Mouse (Mus musculus) myocyte (in vitro differentiated cells): Measurements from ENCODE around the gene Runx2. TPM values are rescaled to one million over a fixed set of nuclear protein-coding genes. Genes with fewer than 3 reads are reported as not detected.

Experiments used
- H3K27me3 ChIP-seq: one replicate; pipeline ENCODE4 v1.6.1; 2011; ENCODE audit not compliant: control insufficient read depth, insufficient read depth, insufficient read length
- H3K36me3 ChIP-seq: one replicate; pipeline ENCODE4 v1.6.1; 2011; ENCODE audit not compliant: control insufficient read depth, insufficient read depth
- H3K4me2 ChIP-seq: one replicate; pipeline ENCODE4 v1.6.1; 2011; ENCODE audit warnings: low read depth, control low read depth
- H3K4me3 ChIP-seq: one replicate; pipeline ENCODE4 v1.5.1; 2011; ENCODE audit warnings: mild to moderate bottlenecking, control low read depth, moderate library complexity
- H3K79me2 ChIP-seq: one replicate; pipeline ENCODE4 v1.6.1; 2011; ENCODE audit not compliant: control insufficient read depth, insufficient read depth
- H3ac ChIP-seq: one replicate; pipeline ENCODE4 v1.6.1; 2011; ENCODE audit not compliant: control insufficient read depth, insufficient read length
- CEBPB ChIP-seq: IDR thresholded peaks from 2 replicates; pipeline ENCODE4 v1.6.1; 2011; ENCODE audit warnings: mild to moderate bottlenecking, moderate library complexity; ENCODE audit not compliant: poor library complexity, insufficient read depth, severe bottlenecking
- E2F4 ChIP-seq: IDR thresholded peaks from one replicate; pipeline ENCODE4 v1.6.1; 2011; ENCODE audit warnings: mild to moderate bottlenecking, control low read depth, moderate library complexity; ENCODE audit not compliant: insufficient read depth
- MAX ChIP-seq: IDR thresholded peaks from one replicate; pipeline ENCODE4 v1.6.1; 2011; ENCODE audit warnings: low read depth, mild to moderate bottlenecking, control low read depth
- MYOD1 ChIP-seq, 3 experiments: IDR thresholded peaks; one replicate each; pipeline ENCODE4 v1.6.1; 2011; ENCODE audit warnings: control low read depth in 2 of 3, low read depth in 2 of 3, mild to moderate bottlenecking in 2 of 3, moderate library complexity in 1 of 3; ENCODE audit not compliant: insufficient read length in 2 of 3, control insufficient read depth in 1 of 3
- MYOG ChIP-seq, 3 experiments: IDR thresholded peaks; one replicate each; pipeline ENCODE4 v1.6.1; 2011; ENCODE audit warnings: control low read depth in 2 of 3, low read depth in 2 of 3, mild to moderate bottlenecking in 2 of 3; ENCODE audit not compliant: insufficient read length in 2 of 3, control insufficient read depth in 1 of 3, insufficient read depth in 1 of 3
- POLR2A ChIP-seq: IDR thresholded peaks from one replicate; pipeline ENCODE4 v1.6.1; 2011; ENCODE audit warnings: low read depth, mild to moderate bottlenecking, control low read depth, moderate library complexity; ENCODE audit not compliant: insufficient read length
- POLR2AphosphoS2 ChIP-seq: IDR thresholded peaks from one replicate; pipeline ENCODE4 v1.6.1; 2011; ENCODE audit warnings: low read depth, control low read depth; ENCODE audit not compliant: insufficient read length
- REST ChIP-seq: IDR thresholded peaks from one replicate; pipeline ENCODE4 v1.6.1; 2011; ENCODE audit warnings: mild to moderate bottlenecking, control low read depth, moderate library complexity; ENCODE audit not compliant: insufficient read depth, insufficient read length
- SRF ChIP-seq: IDR thresholded peaks from one replicate; pipeline ENCODE4 v1.6.1; 2011; ENCODE audit warnings: low read depth; ENCODE audit not compliant: control insufficient read depth, insufficient read length
- TCF12 ChIP-seq: IDR thresholded peaks from one replicate; pipeline ENCODE4 v1.6.1; 2011; ENCODE audit warnings: mild to moderate bottlenecking, control low read depth; ENCODE audit not compliant: poor library complexity, insufficient read depth, severe bottlenecking
- TCF3 ChIP-seq: IDR thresholded peaks from one replicate; pipeline ENCODE4 v1.6.1; 2011; ENCODE audit warnings: low read depth, control low read depth; ENCODE audit not compliant: insufficient read length
- USF1 ChIP-seq: IDR thresholded peaks from one replicate; pipeline ENCODE4 v1.6.1; 2011; ENCODE audit warnings: low read depth, mild to moderate bottlenecking, control low read depth, moderate library complexity
- polyA plus RNA-seq: library from polyadenylated mRNA; unstranded; fragments of >200 nt; fragmentation: generic; extraction: Trizol; gene quantifications from one replicate; pipeline ENCODE4 v1.2.1, GENCODE M21; 2012; ENCODE audit warnings: missing spikeins

Runx2 gene
- polyA plus RNA-seq, 1 experiment: 6.7 TPM

DNA sequence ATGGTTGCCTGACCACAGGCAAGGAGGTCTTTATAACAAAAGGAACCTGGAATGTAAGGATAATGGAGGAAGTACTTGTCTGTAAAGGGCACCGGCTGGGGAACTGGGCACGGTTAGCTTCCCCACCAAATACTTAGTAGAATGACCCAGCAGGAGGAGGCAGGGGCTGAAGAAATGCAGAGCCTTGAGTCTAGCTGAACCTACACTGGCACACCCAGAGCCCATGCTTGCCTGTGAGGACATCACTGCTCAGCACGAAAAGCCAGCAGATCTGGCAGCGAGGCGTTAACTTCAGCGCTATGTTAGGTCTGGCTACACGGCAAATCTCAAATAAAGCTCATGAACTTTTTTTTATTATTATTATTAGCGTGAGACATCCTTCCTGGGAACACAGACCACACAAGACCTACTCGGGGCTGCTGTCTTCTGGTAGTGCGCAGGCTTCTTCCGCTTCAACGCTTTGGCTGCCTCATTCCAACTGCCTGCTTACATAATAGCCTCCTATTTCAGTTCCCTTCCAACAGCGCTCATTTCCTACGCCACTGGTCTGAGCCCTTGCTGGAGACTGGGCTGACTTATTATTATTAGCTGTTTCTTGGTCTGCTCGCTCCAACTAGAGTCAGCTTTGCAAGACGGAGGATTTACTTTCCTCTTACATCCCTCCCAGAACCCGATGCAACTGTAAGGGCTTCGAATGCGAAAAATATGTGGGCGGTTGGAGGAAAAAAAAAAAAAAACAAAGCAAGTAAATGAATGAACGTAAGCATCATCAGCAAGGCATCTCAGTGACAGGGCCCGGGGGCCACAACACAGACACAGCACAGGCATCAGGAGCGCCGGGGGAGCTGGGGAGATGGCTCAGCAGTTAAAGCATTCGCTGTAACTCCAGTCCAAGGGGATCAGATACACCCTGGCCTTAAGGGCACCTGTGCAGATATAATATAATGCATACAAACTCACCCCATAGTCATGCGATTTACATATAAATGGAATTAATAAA is 200.6 kb downstream of the Runx2 start:
- H3K4me3 ChIP-seq: no peak overlapping the region
- no peaks in the 10 kb centered on the region for H3K79me2 ChIP-seq
- no peak for TF ChIP-seq E2F4
- no peak for TF ChIP-seq MAX
- TF ChIP-seq MYOG (IDR thresholded peaks at IDR 0.05; ENCODE audit: control insufficient read depth in 1 of 3, insufficient read depth in 1 of 3, insufficient read length in 2 of 3, low read depth in 2 of 3): no peak
- TF ChIP-seq MYOD1 (IDR thresholded peaks at IDR 0.05; ENCODE audit: control insufficient read depth in 1 of 3, insufficient read length in 2 of 3, low read depth in 2 of 3): no peak
- no peak for TF ChIP-seq TCF3
- TF ChIP-seq POLR2AphosphoS2: no peak
- TF ChIP-seq REST: no peak
- no peak for TF ChIP-seq POLR2A
- TF ChIP-seq SRF: no peak
- TF ChIP-seq TCF12: no peak
- TF ChIP-seq CEBPB: no peak
- TF ChIP-seq USF1: no peak
- no peak overlapping the region for H3ac ChIP-seq
- no peak overlapping the region for H3K4me2 ChIP-seq
- H3K27me3 ChIP-seq: no peaks in the 10 kb centered on the region
- H3K36me3 ChIP-seq: peaks cover 4% of the 10 kb centered on the region

GRCm38 (mm10) chr17:44612641-44613040 is 202.0 kb downstream of the Runx2 start:
- TF ChIP-seq MYOG (IDR thresholded peaks at IDR 0.05; ENCODE audit: control insufficient read depth in 1 of 3, insufficient read depth in 1 of 3, insufficient read length in 2 of 3, low read depth in 2 of 3) (no peak), POLR2AphosphoS2 (no peak), MYOD1 (IDR thresholded peaks at IDR 0.05; ENCODE audit: control insufficient read depth in 1 of 3, insufficient read length in 2 of 3, low read depth in 2 of 3) (no peak), USF1 (no peak), CEBPB (no peak), MAX (no peak), TCF12 (no peak), REST (no peak), TCF3 (no peak), E2F4 (no peak), POLR2A (no peak), SRF (no peak)
- Histone ChIP-seq H3K36me3 (peaks cover 7% of the 10 kb centered on the region), H3K4me3 (no peak overlapping the region), H3K27me3 (no peaks in the 10 kb centered on the region), H3K4me2 (no peak overlapping the region), H3K79me2 (no peaks in the 10 kb centered on the region), H3ac (no peak overlapping the region)

GRCm38 (mm10) chr17:44612002-44612401 is 202.6 kb downstream of the Runx2 start:
- peaks cover 10% of the 10 kb centered on the region for H3K36me3 ChIP-seq
- H3ac ChIP-seq: no peak overlapping the region
- no peak overlapping the region for H3K4me2 ChIP-seq
- H3K27me3 ChIP-seq: no peaks in the 10 kb centered on the region
- TF ChIP-seq TCF3 (no peak), USF1 (no peak), POLR2A (no peak), MYOG (IDR thresholded peaks at IDR 0.05; ENCODE audit: control insufficient read depth in 1 of 3, insufficient read depth in 1 of 3, insufficient read length in 2 of 3, low read depth in 2 of 3) (no peak), POLR2AphosphoS2 (no peak), MAX (no peak), E2F4 (no peak), REST (no peak), SRF (no peak), CEBPB (no peak), MYOD1 (IDR thresholded peaks at IDR 0.05; ENCODE audit: control insufficient read depth in 1 of 3, insufficient read length in 2 of 3, low read depth in 2 of 3) (no peak), TCF12 (no peak)
- no peak overlapping the region for H3K4me3 ChIP-seq
- no peaks in the 10 kb centered on the region for H3K79me2 ChIP-seq

GRCm38 (mm10) chr17:44611543-44611942 is 203.1 kb downstream of the Runx2 start:
- TF ChIP-seq TCF12 (no peak), MYOD1 (IDR thresholded peaks at IDR 0.05; ENCODE audit: control insufficient read depth in 1 of 3, insufficient read length in 2 of 3, low read depth in 2 of 3) (no peak), REST (no peak), POLR2A (no peak), USF1 (no peak), MAX (no peak), SRF (no peak)
- Histone ChIP-seq H3K79me2 (no peaks in the 10 kb centered on the region), H3K4me3 (no peak overlapping the region)

GRCm38 (mm10) chr17:44610828-44611227 is 203.8 kb downstream of the Runx2 start:
- Histone ChIP-seq H3K27me3 (no peaks in the 10 kb centered on the region), H3K4me3 (no peak overlapping the region), H3ac (no peak overlapping the region), H3K79me2 (no peaks in the 10 kb centered on the region), H3K4me2 (no peak overlapping the region), H3K36me3 (peaks cover 10% of the 10 kb centered on the region)
- TF ChIP-seq CEBPB (no peak), TCF3 (no peak), TCF12 (no peak), REST (no peak), E2F4 (no peak), POLR2AphosphoS2 (no peak), MYOG (IDR thresholded peaks at IDR 0.05; ENCODE audit: control insufficient read depth in 1 of 3, insufficient read depth in 1 of 3, insufficient read length in 2 of 3, low read depth in 2 of 3) (no peak), USF1 (no peak), SRF (no peak), MYOD1 (IDR thresholded peaks at IDR 0.05; ENCODE audit: control insufficient read depth in 1 of 3, insufficient read length in 2 of 3, low read depth in 2 of 3) (no peak), MAX (no peak), POLR2A (no peak)

More at GRCm38 (mm10) chr17:44611543-44611942, 203.1 kb downstream of the Runx2 start:
- Histone ChIP-seq H3ac (no peak overlapping the region), H3K36me3 (peaks cover 10% of the 10 kb centered on the region), H3K4me2 (no peak overlapping the region), H3K27me3 (no peaks in the 10 kb centered on the region)
